Mouse (Mus musculus) heart, adult 2 months (tissue): ENCODE measurements around the gene Tmem189. TPM values are rescaled to one million over a fixed set of nuclear protein-coding genes. Genes with fewer than 3 reads are reported as not detected.

Source experiments
- DNase-seq, 2 experiments: peaks; one replicate each; pipeline ENCODE4 v3.0.0; 2021
- H3K27ac ChIP-seq: fragments of 200-600 bp; 2 replicates; pipeline ENCODE4 v1.8.1; 2022
- H3K27me3 ChIP-seq: fragments of 200-500 bp; 2 replicates; pipeline ENCODE4 v1.6.1; 2012; ENCODE audit warnings: mild to moderate bottlenecking, low read length, inconsistent platforms, mixed read lengths; ENCODE audit not compliant: control insufficient read depth, insufficient read depth
- H3K36me3 ChIP-seq: fragments of 200-500 bp; 2 replicates; pipeline ENCODE4 v1.6.1; 2012; ENCODE audit warnings: low read length, inconsistent platforms; ENCODE audit not compliant: control insufficient read depth, insufficient read depth
- H3K4me1 ChIP-seq: fragments of 200-500 bp; 2 replicates; pipeline ENCODE4 v1.6.1; 2011; ENCODE audit warnings: low read length; ENCODE audit not compliant: control insufficient read depth, insufficient read depth
- H3K4me3 ChIP-seq: fragments of 200-600 bp; 2 replicates; pipeline ENCODE4 v1.8.1; 2022
- H3K79me2 ChIP-seq: fragments of 200-500 bp; replicated peaks from 2 replicates; pipeline ENCODE4 v1.6.1; 2012; ENCODE audit warnings: mild to moderate bottlenecking, inconsistent platforms, low read length, moderate library complexity, mixed read lengths; ENCODE audit not compliant: control insufficient read depth, insufficient read depth
- H3K9ac ChIP-seq: fragments of 200-500 bp; 2 replicates; pipeline ENCODE4 v1.6.1; 2012; ENCODE audit warnings: low read depth, mild to moderate bottlenecking, control low read depth, inconsistent platforms, low read length, mixed read lengths
- CTCF ChIP-seq: fragments of 200-600 bp; IDR thresholded peaks from 2 replicates; pipeline ENCODE4 v1.8.1; 2022; ENCODE audit warnings: antibody characterized with exemption, mild to moderate bottlenecking, moderate library complexity
- EP300 ChIP-seq: fragments of 200-500 bp; IDR thresholded peaks from 2 replicates; pipeline ENCODE4 v1.6.1; 2011; ENCODE audit warnings: low read depth, low read length, control low read depth; ENCODE audit not compliant: insufficient read depth
- POLR2A ChIP-seq: fragments of 200-500 bp; IDR thresholded peaks from 2 replicates; pipeline ENCODE4 v1.6.1; 2011; ENCODE audit warnings: mild to moderate bottlenecking, low read depth, low read length, control low read depth; ENCODE audit not compliant: insufficient read depth
- WGBS: fragments of 180-500 bp; shearing (Covaris S2); methylation state at CpG from one replicate; pipeline ENCODE4 v1.1.7; 2018; 5-methylcytosine and 5-hydroxymethylcytosine counted together
- intact Hi-C: fragments of 180-260 bp; cut with DNase I; formaldehyde crosslinking; loops from one replicate; pipeline ENCODE4 v1.15.1; 2025
- polyA plus RNA-seq: library from polyadenylated mRNA; depleted of rRNA; stranded (reverse); fragments of >200 nt; gene quantifications from 2 replicates; pipeline ENCODE4 v1.2.3, GENCODE M21; 2012
- total RNA-seq, 2 experiments: library from RNA; stranded (reverse); gene quantifications; 2 replicates each; pipeline ENCODE4 v1.2.3; 2021

Gene Tmem189
- total and polyA plus RNA-seq, 3 experiments, result 23.0 to 53.2 (median 26.4) TPM

DNA sequence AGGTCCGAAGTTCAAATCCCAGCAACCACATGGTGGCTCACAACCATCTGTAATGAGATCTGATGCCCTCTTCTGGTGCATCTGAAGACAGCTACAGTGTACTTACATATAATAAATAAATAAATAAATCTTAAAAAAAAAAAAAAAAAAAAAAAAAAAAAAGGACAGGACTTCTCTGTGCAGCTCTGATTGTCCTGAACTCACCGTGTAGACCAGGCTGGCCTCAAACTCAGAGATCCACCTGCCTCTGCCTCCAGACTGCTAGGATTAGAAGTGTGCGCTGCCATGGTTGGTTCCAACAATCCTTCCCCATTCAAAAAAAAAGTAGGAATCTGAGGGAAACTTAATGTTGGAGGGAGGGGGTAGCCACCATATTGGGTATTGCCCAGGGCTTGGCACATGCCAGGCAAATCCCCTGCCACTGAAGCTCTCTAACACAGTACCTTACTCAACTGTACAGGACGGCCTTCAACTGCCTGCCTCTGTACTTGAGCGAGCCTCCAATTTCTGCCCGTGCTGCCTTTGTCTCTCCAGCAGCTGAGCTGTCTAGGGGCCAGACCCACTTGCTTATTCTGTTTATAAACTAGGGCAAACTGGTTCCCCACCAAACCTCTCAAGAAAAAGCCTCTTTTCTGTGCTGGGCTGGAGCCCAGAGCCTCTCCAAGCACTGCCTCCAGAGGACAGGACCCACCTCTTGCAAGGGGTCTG, 65.1 kb downstream of the Tmem189 start:
- no peak overlapping the region for H3K9ac ChIP-seq
- no peak overlapping the region for H3K4me3 ChIP-seq
- intact Hi-C loops, result no loop called here
- H3K27me3 ChIP-seq, result no peaks in the 10 kb centered on the region
- WGBS, result 90% methylated on average over 5 of the region's 6 CpGs
- no peak for TF ChIP-seq POLR2A
- TF ChIP-seq CTCF, result no peak
- TF ChIP-seq EP300, result no peak
- peaks cover 34% of the 10 kb centered on the region for H3K4me1 ChIP-seq
- peaks cover 17% of the 10 kb centered on the region for H3K79me2 ChIP-seq
- H3K27ac ChIP-seq, result no peak overlapping the region
- H3K36me3 ChIP-seq, result no peaks in the 10 kb centered on the region
- no peak for DNase-seq

DNA sequence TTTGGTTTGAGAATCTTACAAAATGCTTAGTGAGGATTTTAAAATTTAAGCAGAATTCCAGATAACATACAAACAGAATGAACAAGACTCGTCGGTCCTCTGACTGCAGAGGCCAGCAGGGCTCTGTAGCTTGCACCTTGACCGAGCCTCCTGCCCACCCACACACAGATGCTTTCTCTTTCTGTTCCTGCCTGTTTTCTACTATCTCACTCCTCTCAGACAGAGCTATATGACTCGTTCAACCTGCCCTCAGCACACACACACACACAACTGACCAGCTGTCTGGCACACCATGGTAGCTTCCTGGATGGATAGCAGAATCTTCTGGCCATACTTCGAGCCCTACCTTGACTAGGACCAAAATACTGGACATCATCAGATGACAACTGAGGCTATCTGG, 66.7 kb downstream of the Tmem189 start:
- peaks cover 14% of the 10 kb centered on the region for H3K79me2 ChIP-seq
- no peak overlapping the region for H3K9ac ChIP-seq
- DNase-seq, result no peak
- peaks cover 20% of the 10 kb centered on the region for H3K4me1 ChIP-seq
- no peaks in the 10 kb centered on the region for H3K36me3 ChIP-seq
- WGBS, result 26% methylated on average over 5 of the region's 5 CpGs
- intact Hi-C loops, result no loop called here
- H3K4me3 ChIP-seq, result no peak overlapping the region
- TF ChIP-seq POLR2A (no peak), CTCF (no peak), EP300 (no peak)
- no peak overlapping the region for H3K27ac ChIP-seq
- H3K27me3 ChIP-seq, result no peaks in the 10 kb centered on the region

DNA sequence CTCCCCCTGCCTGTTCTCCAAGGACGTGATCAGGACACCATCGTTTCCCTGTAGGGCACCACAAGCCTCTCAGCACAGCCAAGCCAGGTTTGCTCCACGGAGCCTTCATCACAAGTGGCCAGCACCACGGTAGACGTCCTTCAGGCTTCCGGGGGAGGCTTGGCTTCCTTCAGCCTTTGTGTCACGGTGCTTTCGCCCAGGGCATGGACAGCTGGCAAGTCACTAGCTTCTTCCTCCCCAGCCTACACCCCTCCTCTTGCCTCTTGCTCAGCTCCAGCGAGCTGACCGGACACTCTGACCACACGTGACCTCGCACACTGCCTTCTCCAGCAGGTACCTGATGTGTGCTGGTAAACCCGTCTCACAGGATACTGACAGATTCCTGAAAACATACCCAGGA, 67.3 kb downstream of the Tmem189 start:
- Histone ChIP-seq H3K79me2 (peaks cover 13% of the 10 kb centered on the region), H3K4me3 (no peak overlapping the region), H3K4me1 (peaks cover 20% of the 10 kb centered on the region), H3K9ac (0 out of 2 replicates have a peak overlapping the region, but pooled peaks have one; percentile 10), H3K36me3 (no peaks in the 10 kb centered on the region), H3K27me3 (no peaks in the 10 kb centered on the region), H3K27ac (no peak overlapping the region; the same call in 1 of the 2 replicates)
- no peak for DNase-seq
- WGBS, result 23% methylated on average over 13 of the region's 13 CpGs
- intact Hi-C loops, result no loop called here
- no peak for TF ChIP-seq POLR2A
- no peak for TF ChIP-seq CTCF
- TF ChIP-seq EP300, result no peak

DNA sequence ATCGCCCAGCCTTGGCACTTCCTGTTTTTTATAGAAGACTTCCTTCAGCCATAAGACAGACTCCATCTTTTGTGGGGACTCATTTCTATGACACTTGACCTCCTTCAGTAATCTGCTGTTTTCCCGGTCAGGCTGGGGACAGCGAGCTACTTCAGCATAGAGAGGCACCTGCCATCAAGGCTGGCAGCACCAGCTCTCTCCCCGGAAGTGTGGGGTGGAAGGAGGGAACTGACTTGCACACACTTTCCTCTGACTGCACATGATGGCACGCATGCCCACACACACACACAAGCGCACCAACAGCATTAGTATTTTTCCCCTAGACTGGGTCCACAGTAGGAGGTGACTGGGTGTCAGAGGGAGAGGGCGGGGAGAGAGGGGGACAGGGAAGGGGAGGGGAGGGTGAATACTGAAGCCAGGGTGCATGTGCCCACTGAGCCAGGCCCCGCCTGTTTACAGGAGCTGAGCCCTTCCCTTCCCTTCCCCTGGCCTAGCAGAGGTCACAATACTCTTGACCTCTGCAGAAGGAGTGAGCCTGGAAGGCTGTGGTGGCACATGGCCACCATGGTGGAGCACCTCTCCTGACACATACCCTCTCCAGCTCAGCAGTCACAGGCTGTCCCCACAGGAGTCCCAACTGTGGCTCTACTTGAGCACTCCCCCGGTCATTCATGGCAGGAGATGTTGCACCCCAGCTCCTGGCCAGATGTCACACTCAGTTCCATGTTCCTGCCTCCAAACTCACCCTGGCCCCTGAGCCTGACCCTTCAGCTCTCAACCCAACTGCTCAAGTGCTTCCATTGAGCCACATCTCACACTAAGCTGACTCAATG, 68.2 kb downstream of the Tmem189 start:
- no peak overlapping the region for H3K27ac ChIP-seq

DNA sequence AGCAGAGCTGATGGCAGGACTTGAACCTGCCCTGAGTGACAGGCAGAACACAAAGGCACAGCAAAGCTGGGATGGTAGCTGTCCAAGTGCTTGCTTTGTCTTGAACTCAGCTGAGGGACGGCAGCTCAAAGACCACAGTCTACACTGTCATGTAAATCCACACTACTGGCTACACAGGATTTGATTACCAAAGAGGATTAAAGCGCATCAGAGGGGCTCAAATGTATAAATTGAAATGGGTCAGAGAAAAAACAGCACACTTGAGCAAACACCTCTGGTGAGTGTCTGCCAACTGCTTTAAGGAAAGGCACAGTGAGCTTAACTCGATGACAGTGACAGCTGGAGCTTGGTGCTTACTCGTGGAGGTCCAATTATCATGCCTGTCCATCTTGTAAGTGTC, 72.2 kb downstream of the Tmem189 start:
- peaks cover 11% of the 10 kb centered on the region for H3K79me2 ChIP-seq
- peaks cover 12% of the 10 kb centered on the region for H3K4me1 ChIP-seq
- no peaks in the 10 kb centered on the region for H3K36me3 ChIP-seq
- 59% methylated on average over 4 of the region's 4 CpGs for WGBS
- no peak overlapping the region for H3K27ac ChIP-seq
- H3K4me3 ChIP-seq, result no peak overlapping the region
- no peak overlapping the region for H3K9ac ChIP-seq
- DNase-seq, result no peak
- TF ChIP-seq POLR2A (no peak), CTCF (no peak), EP300 (no peak)
- no peaks in the 10 kb centered on the region for H3K27me3 ChIP-seq
- intact Hi-C loops, result no loop called here

More for the DNA sequence above, 68.2 kb downstream of the Tmem189 start:
- Histone ChIP-seq H3K9ac (no peak overlapping the region), H3K36me3 (no peaks in the 10 kb centered on the region), H3K27me3 (no peaks in the 10 kb centered on the region), H3K79me2 (peaks cover 10% of the 10 kb centered on the region; the same call in 1 of the 2 replicates), H3K4me3 (no peak overlapping the region), H3K4me1 (peaks cover 20% of the 10 kb centered on the region)
- intact Hi-C loops, result no loop called here
- no peak for DNase-seq
- TF ChIP-seq EP300 (no peak), POLR2A (no peak), CTCF (no peak)
- WGBS, result 64% methylated on average over 9 of the region's 9 CpGs

DNA sequence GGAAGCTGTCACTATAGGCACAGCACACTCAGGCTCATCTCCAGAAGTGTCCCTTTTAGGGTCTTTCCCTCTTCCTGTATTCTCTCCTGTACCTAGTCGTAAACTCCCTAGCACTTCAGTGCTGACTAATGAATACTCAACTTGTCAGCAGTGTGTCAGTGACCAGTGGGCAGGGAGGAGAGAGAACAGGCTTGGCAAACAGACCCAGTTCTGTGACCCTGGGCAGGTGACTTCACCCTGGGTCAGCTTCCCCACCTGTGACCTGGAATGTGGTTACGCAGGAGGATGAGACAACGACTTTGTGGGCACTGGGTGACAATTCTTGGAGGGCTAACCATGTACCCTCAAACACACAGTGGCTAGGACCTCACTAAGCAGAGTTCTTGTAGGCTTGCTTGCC, 72.6 kb downstream of the Tmem189 start:
- Histone ChIP-seq H3K4me3 (no peak overlapping the region), H3K79me2 (peaks cover 9% of the 10 kb centered on the region), H3K4me1 (peaks cover 8% of the 10 kb centered on the region), H3K27me3 (no peaks in the 10 kb centered on the region), H3K27ac (no peak overlapping the region), H3K36me3 (no peaks in the 10 kb centered on the region), H3K9ac (no peak overlapping the region)
- no peak for DNase-seq
- WGBS, result 82% methylated on average over 3 of the region's 3 CpGs
- TF ChIP-seq EP300 (no peak), CTCF (no peak), POLR2A (no peak)
- intact Hi-C loops, result no loop called here
